Mouse (Mus musculus): ENCODE measurements at regions not wholly inside any gene's neighbourhood (a gene's known extent, or its start where the extent isn't known, plus 50 kb on each side); places are given as distances from the start of the nearest gene placed in this dataset.

- Histone ChIP-seq H3K27ac (ENCODE audit: low read length) (no peak overlapping the region), H3K9me3 (ENCODE audit: control insufficient read depth, low read depth, low read length) (no peaks in the 10 kb centered on the region), H3K4me3 (ENCODE audit: low read depth, low read length) (no peak overlapping the region), H3K36me3 (ENCODE audit: control insufficient read depth, insufficient read depth, low read length) (no peaks in the 10 kb centered on the region), H3K4me1 (ENCODE audit: control insufficient read depth, insufficient read depth, low read length) (no peaks in the 10 kb centered on the region), H3K4me2 (replicated peaks; ENCODE audit: low read depth, low read length) (no peak overlapping the region), H3K27me3 (ENCODE audit: control insufficient read depth, insufficient read depth, low read length) (no peaks in the 10 kb centered on the region), H3K9ac (replicated peaks; ENCODE audit: low read depth, low read length) (no peak overlapping the region)
- ATAC-seq (ENCODE audit: insufficient number of reproducible peaks, insufficient read depth, low FRiP score, low read depth), result no peak
- WGBS, result 80% methylated on average over 4 of the region's 4 CpGs
Measured at GRCm38 (mm10) chr13:98417736-98418135, 63.7 kb downstream of the Foxd1 start.

DNA sequence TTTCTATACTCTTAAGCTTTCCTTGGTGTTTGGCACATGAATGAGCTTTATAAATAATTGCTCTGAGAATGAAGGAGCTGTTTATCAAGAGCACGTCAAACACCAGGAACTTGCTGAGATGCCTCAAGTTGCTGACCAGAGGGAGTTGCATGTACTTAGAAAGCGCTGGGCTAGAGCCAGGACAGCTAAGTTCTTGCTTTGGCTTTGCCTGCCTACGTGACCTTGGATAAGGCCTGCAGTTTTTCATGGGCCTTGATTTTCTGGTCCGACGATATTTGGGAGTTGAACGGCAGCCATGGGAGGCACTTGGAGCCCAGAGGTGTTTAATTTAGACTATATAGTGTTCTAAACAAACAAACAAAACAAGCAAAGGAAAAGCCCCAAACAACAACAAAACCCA is 62.4 kb downstream of the Foxd1 start:
- Histone ChIP-seq H3K4me2 (replicated peaks; ENCODE audit: low read depth, low read length) (no peak overlapping the region), H3K27ac (ENCODE audit: low read length) (no peak overlapping the region), H3K4me1 (ENCODE audit: control insufficient read depth, insufficient read depth, low read length) (no peaks in the 10 kb centered on the region), H3K9me3 (ENCODE audit: control insufficient read depth, low read depth, low read length) (no peaks in the 10 kb centered on the region), H3K36me3 (ENCODE audit: control insufficient read depth, insufficient read depth, low read length) (no peaks in the 10 kb centered on the region), H3K27me3 (ENCODE audit: control insufficient read depth, insufficient read depth, low read length) (no peaks in the 10 kb centered on the region), H3K4me3 (ENCODE audit: low read depth, low read length) (no peak overlapping the region), H3K9ac (replicated peaks; ENCODE audit: low read depth, low read length) (no peak overlapping the region)
- WGBS, result 72% methylated on average over 6 of the region's 6 CpGs
- ATAC-seq (ENCODE audit: insufficient number of reproducible peaks, insufficient read depth, low FRiP score, low read depth), result no peak

DNA sequence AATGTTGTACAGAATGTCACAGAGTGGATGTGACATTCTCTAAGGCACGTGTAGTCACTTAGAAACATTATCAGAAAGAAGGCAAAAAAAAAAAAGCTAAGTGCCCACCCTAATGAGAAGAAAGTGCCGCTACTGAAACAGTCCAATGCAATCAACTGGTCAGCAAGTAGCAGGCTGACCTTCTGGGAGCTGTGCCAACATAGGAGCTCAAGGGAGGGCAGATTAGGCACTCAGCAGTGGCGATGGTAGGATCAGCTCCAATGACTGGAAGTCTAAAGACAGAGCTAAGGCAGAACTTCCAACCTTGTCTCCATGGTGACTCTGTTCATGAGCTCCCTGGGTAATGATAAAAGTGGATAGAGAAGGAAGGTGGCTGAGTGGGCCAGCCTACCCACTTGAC is 60.8 kb downstream of the Foxd1 start:
- Histone ChIP-seq H3K9me3 (ENCODE audit: control insufficient read depth, low read depth, low read length) (no peaks in the 10 kb centered on the region), H3K4me1 (ENCODE audit: control insufficient read depth, insufficient read depth, low read length) (no peaks in the 10 kb centered on the region), H3K9ac (replicated peaks; ENCODE audit: low read depth, low read length) (no peak overlapping the region), H3K36me3 (ENCODE audit: control insufficient read depth, insufficient read depth, low read length) (no peaks in the 10 kb centered on the region), H3K27ac (ENCODE audit: low read length) (no peak overlapping the region), H3K4me3 (ENCODE audit: low read depth, low read length) (no peak overlapping the region), H3K27me3 (ENCODE audit: control insufficient read depth, insufficient read depth, low read length) (no peaks in the 10 kb centered on the region), H3K4me2 (replicated peaks; ENCODE audit: low read depth, low read length) (no peak overlapping the region)
- 65% methylated on average over 3 of the region's 3 CpGs for WGBS
- no peak for ATAC-seq (ENCODE audit: insufficient number of reproducible peaks, insufficient read depth, low FRiP score, low read depth)

GRCm38 (mm10) chr13:98413233-98413632 is 59.2 kb downstream of the Foxd1 start:
- no peak for ATAC-seq (ENCODE audit: insufficient number of reproducible peaks, insufficient read depth, low FRiP score, low read depth)
- Histone ChIP-seq H3K27me3 (ENCODE audit: control insufficient read depth, insufficient read depth, low read length) (no peaks in the 10 kb centered on the region), H3K4me2 (replicated peaks; ENCODE audit: low read depth, low read length) (no peak overlapping the region), H3K9ac (replicated peaks; ENCODE audit: low read depth, low read length) (no peak overlapping the region), H3K4me1 (ENCODE audit: control insufficient read depth, insufficient read depth, low read length) (no peaks in the 10 kb centered on the region), H3K4me3 (ENCODE audit: low read depth, low read length) (no peak overlapping the region), H3K36me3 (ENCODE audit: control insufficient read depth, insufficient read depth, low read length) (no peaks in the 10 kb centered on the region), H3K9me3 (ENCODE audit: control insufficient read depth, low read depth, low read length) (no peaks in the 10 kb centered on the region), H3K27ac (ENCODE audit: low read length) (no peak overlapping the region)
- 49% methylated on average over 4 of the region's 4 CpGs for WGBS
